Mouse (Mus musculus) liver, adult (tissue): Measurements from ENCODE around the gene Mettl23.

Experiments used
- GATA4 ChIP-seq: IDR thresholded peaks from 2 replicates; pipeline ENCODE4 v1.6.1; 2014; ENCODE audit warnings: mild to moderate bottlenecking, low read length; ENCODE audit not compliant: insufficient replicate concordance

The Mettl23 gene

DNA sequence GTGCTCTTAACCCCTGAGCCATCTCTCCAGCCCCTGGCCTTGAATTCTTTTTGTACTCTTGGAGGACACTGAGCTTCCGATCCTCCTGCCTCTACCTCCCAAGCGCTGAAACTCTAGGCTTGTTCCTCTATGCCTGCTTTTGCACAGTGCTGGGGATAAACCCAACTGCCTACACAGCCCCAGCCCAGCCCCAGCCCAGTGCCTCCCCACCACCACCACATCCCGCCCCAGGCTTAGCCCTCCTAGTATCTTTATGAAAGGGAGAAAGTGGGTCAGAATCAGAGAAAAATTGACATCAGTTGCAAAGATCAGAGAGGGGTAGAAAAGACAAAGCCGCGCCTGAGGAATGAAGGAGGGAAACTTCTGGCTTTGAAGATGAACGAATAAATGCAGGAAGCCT is 41.0 kb downstream of the Mettl23 start:
- no peak for TF ChIP-seq GATA4

DNA sequence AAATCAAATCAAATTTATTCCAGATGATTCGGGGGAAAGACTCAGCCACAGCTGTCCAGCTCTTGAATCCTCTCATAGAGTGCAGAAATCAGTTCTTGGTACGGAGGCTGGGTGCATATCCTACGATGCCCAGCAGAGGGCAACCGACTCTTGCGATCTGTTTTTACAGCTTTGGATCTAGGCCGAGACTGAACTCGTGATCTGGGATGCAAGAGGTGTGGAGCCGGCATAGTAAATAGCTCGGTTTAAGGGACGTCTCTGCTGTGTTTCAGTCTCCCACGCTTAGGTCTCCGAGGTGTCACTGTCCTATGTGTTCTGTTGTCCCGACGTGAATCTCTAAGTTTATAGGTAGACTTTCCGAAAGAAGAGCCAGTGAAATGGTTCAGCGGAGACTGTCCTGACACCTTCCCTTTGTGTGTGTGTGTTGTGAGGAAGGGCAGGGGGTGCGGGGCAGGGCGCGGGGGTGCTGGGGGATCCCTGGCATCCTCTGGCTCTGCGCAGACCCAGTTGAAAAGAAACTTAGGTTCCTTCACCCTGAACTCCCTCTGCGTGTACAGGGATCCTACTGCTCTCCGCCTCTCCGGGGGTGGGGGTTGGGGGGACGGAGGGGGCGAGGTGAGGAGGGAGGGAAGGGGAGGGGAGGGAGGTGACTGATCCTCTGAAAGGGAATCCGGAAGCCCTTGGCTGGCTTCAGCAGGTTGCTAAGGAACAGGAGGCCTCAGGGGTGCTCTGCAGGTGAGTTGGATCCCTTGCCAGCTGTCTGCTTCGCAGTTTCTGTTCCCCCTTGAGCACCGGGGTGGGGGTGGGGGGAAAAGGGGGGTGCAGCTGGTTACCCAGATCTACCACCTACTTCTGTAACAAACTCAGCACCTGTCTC is 42.4 kb downstream of the Mettl23 start:
- no peak for TF ChIP-seq GATA4

DNA sequence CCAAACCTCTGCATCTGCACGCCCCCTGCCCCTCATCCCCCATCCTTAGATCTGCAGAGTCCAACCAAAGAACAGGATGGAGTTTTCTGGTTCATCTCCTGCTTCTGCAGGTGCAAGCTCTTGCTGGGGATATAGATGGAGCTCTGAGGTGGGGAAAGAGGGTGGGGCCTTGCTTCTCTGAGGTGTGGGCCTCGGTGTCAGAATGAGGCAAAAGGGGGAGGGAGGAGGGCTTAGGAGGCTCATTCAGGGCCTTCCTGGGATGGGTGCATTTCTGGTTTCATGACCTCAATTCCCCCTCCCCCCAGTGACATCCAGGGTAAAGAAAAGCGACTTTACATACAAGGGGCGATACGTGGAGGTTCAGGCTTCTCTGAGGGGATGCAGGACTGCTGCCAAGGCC is 44.1 kb downstream of the Mettl23 start:
- TF ChIP-seq GATA4, result no peak

GRCm38 (mm10) chr11:116893532-116894442 is 50.7 kb downstream of the Mettl23 start:
- TF ChIP-seq GATA4, result no peak

GRCm38 (mm10) chr11:116895402-116895801 is 52.3 kb downstream of the Mettl23 start:
- TF ChIP-seq GATA4, result no peak

DNA sequence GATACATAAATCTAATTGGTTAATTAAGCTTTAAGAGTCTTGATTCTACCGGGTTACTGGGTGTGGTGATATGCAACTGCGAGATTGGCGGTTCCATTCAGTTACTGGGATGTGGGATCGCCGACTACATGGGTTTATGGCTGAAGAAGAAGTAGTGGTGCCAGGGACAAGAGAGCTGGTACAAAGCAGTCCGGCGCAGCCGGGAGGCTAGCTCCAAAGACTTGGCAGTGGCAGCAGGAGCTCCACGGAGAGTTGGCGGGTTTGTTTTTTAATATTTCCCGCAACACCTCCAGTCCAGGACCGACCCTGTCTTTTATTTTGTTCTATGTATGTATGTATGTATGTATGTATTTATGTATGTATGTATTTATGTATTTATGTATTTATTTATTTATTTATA is 56.2 kb downstream of the Mettl23 start:
- TF ChIP-seq GATA4, result no peak
